Mouse (Mus musculus) liver, adult 2 months (tissue): Measurements from ENCODE around the gene Gnl2.

Experiments used
- CTCF ChIP-seq: fragments of 200-500 bp; IDR thresholded peaks from 2 replicates; pipeline ENCODE4 v1.5.1; 2011; ENCODE audit warnings: low read depth, low read length, control low read depth
- POLR2A ChIP-seq: fragments of 200-500 bp; IDR thresholded peaks from 2 replicates; pipeline ENCODE4 v1.6.1; 2011; ENCODE audit warnings: low read length, control low read depth; ENCODE audit not compliant: insufficient read depth; ENCODE audit errors: extremely low read depth

GRCm38 (mm10) chr4:124971094-124971493 is 45.3 kb upstream of the Gnl2 start:
- TF ChIP-seq POLR2A (no peak), CTCF (no peak)
